ENCODE assay signal across 10 mouse cellular contexts in the genomic region with DNA sequence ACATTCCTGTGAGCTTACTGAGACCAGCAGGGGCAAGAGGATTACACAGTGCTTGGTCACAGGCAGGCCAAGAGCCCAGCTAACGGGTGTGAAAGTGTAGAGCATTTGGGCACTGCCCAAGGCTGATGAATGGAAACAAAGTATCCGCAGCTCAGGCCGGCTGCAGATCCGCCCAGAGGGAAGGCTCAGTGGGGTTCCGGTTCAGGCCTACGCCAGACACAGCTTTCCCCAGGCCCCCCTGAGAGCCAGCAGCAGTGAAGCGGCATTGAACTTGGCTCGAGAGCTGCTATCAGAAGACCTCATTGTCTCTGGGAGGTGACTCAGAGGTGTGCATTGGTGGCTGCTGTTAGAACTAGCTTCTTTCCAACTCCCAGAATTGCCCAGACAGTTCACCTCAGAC. TPM values are rescaled to one million over a fixed set of nuclear protein-coding genes. Genes with fewer than 3 reads are reported as not detected.
DNase-seq lines count a peak whose midpoint lies in the region; ATAC-seq and TF ChIP-seq lines count a peak whose summit lies in the region.
"Had no signal": no experiment of that assay in that cellular context is flagged by ENCODE, and none has a peak within 500 bp of the region (broad histone marks: within the 10 kb centered on the region; RNA-seq: fewer than 3 reads in every experiment).

No protein-coding gene starts in this region.

- WGBS in forebrain, embryonic 12.5 days = 8% methylated on average over 8 of the region's 8 CpGs
- 6% methylated on average over 8 of the region's 8 CpGs for whole genome bisulfite sequencing in midbrain, postnatal 0 days

- H3K9me3 ChIP-seq in forebrain, embryonic 12.5 days = no peaks in the 10 kb centered on the region
- no peaks in the 10 kb centered on the region for H3K9me3 ChIP-seq in midbrain, postnatal 0 days (ENCODE audit: low read length)

- H3K4me1 ChIP-seq in forebrain, embryonic 12.5 days = peaks cover 29% of the 10 kb centered on the region
- peaks cover 15% of the 10 kb centered on the region for H3K4me1 ChIP-seq in midbrain, postnatal 0 days (ENCODE audit: insufficient read depth, low read length)

- no peak overlapping the region for H3K9ac ChIP-seq in forebrain, embryonic 12.5 days
- H3K9ac ChIP-seq in midbrain, postnatal 0 days (replicated peaks; ENCODE audit: low read length, poor library complexity, severe bottlenecking) = peak overlapping the region; percentile 56; the same call in 1 of the 2 replicates

- no peak for TF ChIP-seq CTCF in midbrain, postnatal 0 days (IDR thresholded peaks at IDR 0.05)

- peak overlapping the region; percentile 21; the same call in 1 of the 2 replicates for H3K4me2 ChIP-seq in forebrain, embryonic 12.5 days
- peak overlapping the region; percentile 78 for H3K4me2 ChIP-seq in midbrain, postnatal 0 days (ENCODE audit: low read depth, low read length, poor library complexity, severe bottlenecking)

- H3K27me3 ChIP-seq in forebrain, embryonic 12.5 days = peaks cover 64% of the 10 kb centered on the region
- no peaks in the 10 kb centered on the region for H3K27me3 ChIP-seq in midbrain, postnatal 0 days (ENCODE audit: insufficient read depth, low read length)
- H3K27me3 ChIP-seq: CH12.LX had no signal

- H3K36me3 ChIP-seq in forebrain, embryonic 12.5 days (replicated peaks) = no peaks in the 10 kb centered on the region
- H3K36me3 ChIP-seq in midbrain, postnatal 0 days (ENCODE audit: insufficient read depth, low read length) = peaks cover 22% of the 10 kb centered on the region

- no peak overlapping the region for H3K4me3 ChIP-seq in forebrain, embryonic 12.5 days (replicated peaks)
- H3K4me3 ChIP-seq in midbrain, postnatal 0 days (ENCODE audit: low read depth, low read length) = peak overlapping the region; percentile 27

- no peak overlapping the region for H3K27ac ChIP-seq in forebrain, embryonic 12.5 days
- peak overlapping the region; percentile 38; the same call in 1 of the 2 replicates for H3K27ac ChIP-seq in midbrain, postnatal 0 days (ENCODE audit: low read depth, low read length)
- H3K27ac ChIP-seq: macrophage had no signal

- DNase-seq in gastrocnemius, adult 18-20 months (ENCODE audit: low spot score) = peak; percentile 58
- no peak for DNase-seq in gastrocnemius, postnatal 4 days (ENCODE audit: low spot score in 2 of 2)
- DNase-seq in Muller cell, postnatal 12 days (ENCODE audit: inconsistent ontology term) = peak; percentile 95
- peak; percentile 38 for DNase-seq in heart, postnatal 4 days
- DNase-seq in midbrain, postnatal 0 days (ENCODE audit: low spot score) = peak; percentile 58
- DNase-seq in left cerebral cortex, adult 11 months (ENCODE audit: low spot score) = no peak

- ATAC-seq in forebrain, embryonic 12.5 days (ENCODE audit: low FRiP score) = no peak
- ATAC-seq in midbrain, postnatal 0 days (ENCODE audit: low FRiP score) = 0 out of 2 replicates have a peak, but pooled peaks have one; percentile 8
- no peak for ATAC-seq in activated CD4-positive, CD25-positive, alpha-beta regulatory T cell, adult 4 months

RNA-seq across cellular contexts. Expression of gene Cltb, which starts 2.5 kb away (rescaled TPM):
- total RNA-seq in gastrocnemius, adult 18-20 months (2021) = 100 to 1,000 TPM; 157 to 180 TPM
- total RNA-seq in gastrocnemius, postnatal 4 days (2021) = 10 to 100 TPM; 69.2 to 72.3 TPM
- 32.7 and 34.6 TPM in 2 replicates for polyA plus RNA-seq in forebrain, embryonic 12.5 days (2016; fragmentation: Nextera tagmentation; extraction: Ambion mirVana)
- 10 to 100 TPM; 90.0 to 96.8 TPM for total RNA-seq in heart, postnatal 4 days (2021)
- total RNA-seq in midbrain, postnatal 0 days (2014; rRNA removed) = 243 and 256 TPM in 2 replicates
- polyA plus RNA-seq in midbrain, postnatal 0 days (2015; fragmentation: Nextera tagmentation; extraction: Ambion mirVana) = 326 and 328 TPM in 2 replicates
- polyA plus RNA-seq in activated CD4-positive, CD25-positive, alpha-beta regulatory T cell, adult 4 months (2017; shearing (Covaris generic)) = 10 to 100 TPM; 11.7 TPM

RNA-seq across cellular contexts. Expression of gene Faf2, which starts 12.9 kb away (rescaled TPM):
- total RNA-seq in gastrocnemius, adult 18-20 months (2021) = 10 to 100 TPM; 12.0 to 16.4 TPM
- total RNA-seq in gastrocnemius, postnatal 4 days (2021) = 10 to 100 TPM; 34.9 to 41.0 TPM
- 74.1 and 76.7 TPM in 2 replicates for polyA plus RNA-seq in forebrain, embryonic 12.5 days (2016; fragmentation: Nextera tagmentation; extraction: Ambion mirVana)
- total RNA-seq in heart, postnatal 4 days (2021) = 10 to 100 TPM; 41.7 to 42.8 TPM
- total RNA-seq in midbrain, postnatal 0 days (2014; rRNA removed) = 49.3 and 57.9 TPM in 2 replicates
- 53.0 and 56.4 TPM in 2 replicates for polyA plus RNA-seq in midbrain, postnatal 0 days (2015; fragmentation: Nextera tagmentation; extraction: Ambion mirVana)
- polyA plus RNA-seq in activated CD4-positive, CD25-positive, alpha-beta regulatory T cell, adult 4 months (2017; shearing (Covaris generic)) = 10 to 100 TPM; 80.6 to 89.1 TPM

RNA-seq across cellular contexts. Expression of gene Higd2a, which starts 18.7 kb away (rescaled TPM):
- total RNA-seq in gastrocnemius, adult 18-20 months (2021) = 100 to 1,000 TPM; 151 to 154 TPM
- 100 to 1,000 TPM in 1 of 2 experiments, 10 to 100 TPM in 1; 96.9 to 105 TPM for total RNA-seq in gastrocnemius, postnatal 4 days (2021)
- 166 and 167 TPM in 2 replicates for polyA plus RNA-seq in forebrain, embryonic 12.5 days (2016; fragmentation: Nextera tagmentation; extraction: Ambion mirVana)
- 100 to 1,000 TPM; 224 to 238 TPM for total RNA-seq in heart, postnatal 4 days (2021)
- total RNA-seq in midbrain, postnatal 0 days (2014; rRNA removed) = 110 and 203 TPM in 2 replicates
- 327 and 330 TPM in 2 replicates for polyA plus RNA-seq in midbrain, postnatal 0 days (2015; fragmentation: Nextera tagmentation; extraction: Ambion mirVana)
- 100 to 1,000 TPM; 130 to 146 TPM for polyA plus RNA-seq in activated CD4-positive, CD25-positive, alpha-beta regulatory T cell, adult 4 months (2017; shearing (Covaris generic))

RNA-seq across cellular contexts. Expression of gene Nop16, which starts 18.8 kb away (rescaled TPM):
- 10 to 100 TPM; 16.3 to 19.7 TPM for total RNA-seq in gastrocnemius, adult 18-20 months (2021)
- 10 to 100 TPM; 25.6 to 30.0 TPM for total RNA-seq in gastrocnemius, postnatal 4 days (2021)
- polyA plus RNA-seq in forebrain, embryonic 12.5 days (2016; fragmentation: Nextera tagmentation; extraction: Ambion mirVana) = 60.4 and 62.0 TPM in 2 replicates
- 10 to 100 TPM; 21.8 to 21.9 TPM for total RNA-seq in heart, postnatal 4 days (2021)
- total RNA-seq in midbrain, postnatal 0 days (2014; rRNA removed) = 26.7 TPM in 2 replicates
- polyA plus RNA-seq in midbrain, postnatal 0 days (2015; fragmentation: Nextera tagmentation; extraction: Ambion mirVana) = 53.8 and 54.1 TPM in 2 replicates
- polyA plus RNA-seq in activated CD4-positive, CD25-positive, alpha-beta regulatory T cell, adult 4 months (2017; shearing (Covaris generic)) = 10 to 100 TPM; 64.0 to 66.2 TPM

RNA-seq across cellular contexts. Expression of gene Arl10, which starts 33.9 kb away (rescaled TPM):
- 1 to 10 TPM; 2.6 TPM for total RNA-seq in gastrocnemius, adult 18-20 months (2021)
- 1 to 10 TPM; 9.8 TPM for total RNA-seq in gastrocnemius, postnatal 4 days (2021)
- 44.4 and 50.3 TPM in 2 replicates for polyA plus RNA-seq in forebrain, embryonic 12.5 days (2016; fragmentation: Nextera tagmentation; extraction: Ambion mirVana)
- total RNA-seq in heart, postnatal 4 days (2021) = 10 to 100 TPM; 13.3 to 13.7 TPM
- 161 and 171 TPM in 2 replicates for total RNA-seq in midbrain, postnatal 0 days (2014; rRNA removed)
- 79.2 and 80.2 TPM in 2 replicates for polyA plus RNA-seq in midbrain, postnatal 0 days (2015; fragmentation: Nextera tagmentation; extraction: Ambion mirVana)
- polyA plus RNA-seq in activated CD4-positive, CD25-positive, alpha-beta regulatory T cell, adult 4 months (2017; shearing (Covaris generic)) = 1 to 10 TPM; 2.7 to 6.6 TPM

Comparison
In these comparisons a context has a peak if more than half of its experiments do, and no peak if none do; other contexts are left out.
1. DNase-seq: peak in gastrocnemius, adult 18-20 months (single experiment), Muller cell, postnatal 12 days (single experiment), heart, postnatal 4 days (single experiment) and midbrain, postnatal 0 days (single experiment); none in gastrocnemius, postnatal 4 days (0 of 2) and left cerebral cortex, adult 11 months (single experiment).